Mouse (Mus musculus) heart, adult 18-20 months (tissue): ENCODE measurements at regions not wholly inside any gene's neighbourhood (a gene's known extent, or its start where the extent isn't known, plus 50 kb on each side); places are given as distances from the start of the nearest gene placed in this dataset.

Source experiments
- DNase-seq, 2 experiments: peaks; one replicate each; pipeline ENCODE4 v3.0.0; 2021 to 2022; ENCODE audit warnings: mixed read lengths in 1 of 2

DNA sequence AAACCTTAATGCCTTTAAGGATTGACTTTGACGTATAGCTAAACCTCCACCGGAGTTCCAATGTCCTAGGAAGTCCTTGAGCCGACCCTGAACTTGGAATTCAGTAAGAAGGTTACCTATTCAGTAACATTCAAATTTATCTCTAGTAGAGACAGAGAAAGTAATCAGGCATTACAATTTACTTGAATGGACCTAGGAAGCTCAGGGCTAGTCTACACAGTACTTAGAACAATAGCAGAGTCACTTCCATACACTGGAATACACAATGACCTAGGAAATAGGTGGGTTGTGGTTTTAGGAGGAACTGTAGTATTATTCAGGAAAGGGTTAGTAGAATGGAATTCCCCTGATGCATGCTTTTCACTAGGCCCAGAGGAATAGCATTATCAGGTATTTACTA is 179.2 kb upstream of the Tas2r134 start:
- DNase-seq, result no peak

DNA sequence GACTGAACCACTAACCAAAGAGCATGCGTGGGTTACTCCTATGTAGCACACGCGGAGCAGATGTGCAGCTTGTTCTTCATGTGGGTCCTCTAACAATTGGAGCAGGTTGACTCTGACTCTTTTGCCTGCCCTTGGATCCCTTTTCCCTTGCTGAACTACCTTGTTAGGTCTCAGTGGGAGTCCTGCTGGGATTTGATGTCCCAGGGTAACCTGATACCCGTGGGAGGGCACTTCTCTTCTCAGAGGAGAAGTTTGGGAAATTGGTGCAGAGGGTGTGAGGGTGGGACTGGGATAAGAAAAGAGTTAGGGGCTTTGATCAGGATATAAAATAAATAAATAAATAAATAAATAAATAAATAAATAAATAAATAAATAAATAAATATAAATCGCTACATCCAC is 179.7 kb upstream of the Tas2r134 start:
- no peak for DNase-seq

DNA sequence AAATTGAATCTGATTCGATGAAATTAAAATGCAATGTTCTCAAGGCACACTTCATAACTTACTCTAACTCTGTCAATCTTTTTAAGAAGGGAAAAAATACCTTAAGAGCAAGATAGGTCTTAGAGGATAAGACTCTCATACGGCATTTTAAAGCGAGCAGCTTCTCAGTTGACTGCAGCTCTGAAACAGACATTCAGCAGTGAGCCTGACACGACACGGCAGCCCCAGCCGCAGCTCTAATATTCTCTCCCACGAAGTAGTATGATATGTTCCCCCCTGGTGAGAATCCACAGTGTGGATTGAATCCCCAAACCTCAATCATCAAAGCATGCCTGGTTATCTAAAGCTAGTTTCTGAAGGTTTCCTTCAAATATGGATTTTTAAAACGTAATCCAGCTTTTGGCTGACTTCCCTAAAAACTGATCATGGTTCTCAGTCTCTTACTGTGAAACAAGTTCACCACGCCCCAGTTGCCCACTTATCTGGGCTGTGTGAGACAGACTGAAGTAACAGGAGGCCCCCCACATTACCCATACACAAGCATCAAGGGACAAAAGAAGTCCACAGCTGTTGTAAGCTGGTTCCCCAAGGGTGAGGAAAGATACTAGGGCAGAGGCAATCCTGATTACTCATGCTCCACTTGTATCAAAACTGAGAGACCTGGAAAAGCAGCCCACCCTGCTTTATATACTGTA is 182.8 kb upstream of the Tas2r134 start:
- no peak for DNase-seq

DNA sequence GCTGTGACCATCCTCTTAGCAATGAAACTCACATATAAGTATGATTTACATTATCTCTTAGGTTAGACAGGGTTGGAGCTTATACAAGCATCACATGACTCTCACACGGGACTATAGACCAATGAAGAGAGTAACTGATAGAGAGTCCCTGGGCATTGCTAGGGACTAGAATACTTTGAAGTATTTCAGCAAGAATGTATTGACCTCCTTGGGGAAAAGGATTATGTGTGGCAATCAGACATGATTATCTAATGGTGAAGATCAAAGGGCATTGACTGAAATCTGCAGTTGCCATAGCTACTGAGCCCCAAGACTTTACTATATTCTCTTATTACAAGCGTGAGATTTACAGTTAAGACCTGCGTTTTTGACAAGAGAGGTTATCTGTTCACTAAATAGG is 183.4 kb upstream of the Tas2r134 start:
- DNase-seq, result no peak

DNA sequence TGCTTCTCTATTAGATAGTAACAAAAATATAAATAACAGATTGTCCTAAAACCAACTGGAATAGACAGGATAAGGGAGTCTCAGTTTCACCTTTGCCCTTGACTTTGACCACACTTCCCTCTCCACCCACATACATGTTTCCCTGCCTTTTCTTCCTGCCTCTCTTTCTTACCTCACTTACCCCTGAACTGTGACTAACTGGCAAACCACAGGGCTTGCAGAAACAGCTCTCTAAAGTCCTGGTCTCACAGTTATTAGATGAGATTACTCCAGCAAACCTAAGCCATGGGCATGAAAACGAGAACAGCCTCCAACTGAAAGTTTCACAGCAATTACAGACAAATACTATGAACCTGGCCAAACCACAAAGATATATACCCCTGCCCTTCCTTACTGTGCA is 188.3 kb upstream of the Tas2r134 start:
- DNase-seq, result no peak

DNA sequence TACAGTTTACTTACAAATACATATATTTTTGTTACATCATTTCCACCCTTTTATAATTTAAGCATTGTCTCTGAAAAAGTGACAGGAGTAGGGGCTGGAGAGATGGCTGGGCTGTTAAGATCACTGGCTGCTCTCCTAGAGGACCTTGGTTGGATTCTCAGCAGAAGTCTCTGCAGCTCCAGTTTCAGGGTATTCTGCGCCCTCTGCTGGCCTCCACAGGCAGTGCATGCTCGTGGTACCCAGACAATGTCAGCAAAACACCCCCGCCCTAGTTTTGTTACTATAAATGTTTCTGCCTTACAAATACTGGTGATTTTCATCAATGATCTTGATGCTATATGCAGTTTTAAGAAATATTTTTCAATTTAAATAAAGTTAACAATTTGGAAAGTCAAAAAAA is 190.7 kb upstream of the Tas2r134 start:
- DNase-seq, result peak in 1 of 2 experiments; percentile 26

DNA sequence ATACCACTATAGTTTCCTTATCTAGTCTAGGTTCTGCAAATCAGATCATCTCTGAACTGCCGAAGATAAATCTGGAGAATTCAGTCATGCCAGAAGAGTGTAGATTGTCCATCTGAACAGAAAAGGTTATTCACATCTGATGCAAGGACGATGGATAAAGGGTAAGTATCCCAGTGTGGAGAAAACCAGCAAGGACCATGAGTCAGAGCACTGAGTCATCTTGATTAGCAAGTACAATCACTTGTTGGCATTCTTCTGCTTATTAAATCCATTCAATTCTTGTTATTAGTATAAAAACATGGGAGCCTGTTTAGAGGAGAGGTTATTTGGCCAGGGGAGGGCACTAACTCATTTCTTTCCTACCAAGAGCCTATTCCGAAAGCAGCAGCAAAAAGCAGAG is 195.7 kb upstream of the Tas2r134 start:
- no peak for DNase-seq

DNA sequence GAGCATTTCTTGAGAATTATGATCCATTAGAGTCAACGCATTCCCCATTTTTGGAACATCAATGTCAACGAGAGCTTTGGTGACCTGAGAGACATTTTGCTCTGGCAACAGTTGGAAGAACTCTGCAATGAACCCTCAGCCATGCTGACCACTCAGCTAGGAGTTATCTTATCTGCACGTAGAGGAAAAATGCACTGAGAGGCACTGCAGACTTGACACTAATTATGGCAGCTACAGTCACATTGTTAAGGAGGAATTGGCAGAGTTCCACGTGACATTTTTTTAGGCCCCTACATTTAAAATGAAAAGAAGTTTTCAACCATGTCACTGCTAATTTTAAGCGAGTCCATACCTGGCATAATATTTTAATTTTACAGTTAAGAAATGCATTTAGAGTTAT is 197.6 kb upstream of the Tas2r134 start:
- peak; percentile 30 to 58 for DNase-seq

DNA sequence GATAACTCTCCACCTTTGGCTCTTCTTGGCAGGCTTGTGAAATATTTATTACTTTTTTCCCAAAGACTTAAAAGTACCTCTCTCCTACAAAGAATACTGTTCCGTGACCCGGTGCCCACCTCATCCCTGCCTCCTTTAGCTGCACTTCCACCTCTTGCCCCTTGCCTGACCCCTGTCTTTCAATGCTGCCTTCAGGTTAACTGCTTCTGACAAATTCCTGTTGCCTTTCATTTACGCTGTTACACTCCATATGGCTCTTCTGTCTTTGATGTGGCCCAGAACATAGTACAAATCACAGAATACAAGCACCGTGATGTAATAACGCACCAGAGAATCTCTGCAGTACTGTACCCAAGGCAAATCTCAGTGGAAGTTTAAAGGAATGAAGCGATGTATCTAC is 204.9 kb upstream of the Tas2r134 start:
- no peak for DNase-seq

DNA sequence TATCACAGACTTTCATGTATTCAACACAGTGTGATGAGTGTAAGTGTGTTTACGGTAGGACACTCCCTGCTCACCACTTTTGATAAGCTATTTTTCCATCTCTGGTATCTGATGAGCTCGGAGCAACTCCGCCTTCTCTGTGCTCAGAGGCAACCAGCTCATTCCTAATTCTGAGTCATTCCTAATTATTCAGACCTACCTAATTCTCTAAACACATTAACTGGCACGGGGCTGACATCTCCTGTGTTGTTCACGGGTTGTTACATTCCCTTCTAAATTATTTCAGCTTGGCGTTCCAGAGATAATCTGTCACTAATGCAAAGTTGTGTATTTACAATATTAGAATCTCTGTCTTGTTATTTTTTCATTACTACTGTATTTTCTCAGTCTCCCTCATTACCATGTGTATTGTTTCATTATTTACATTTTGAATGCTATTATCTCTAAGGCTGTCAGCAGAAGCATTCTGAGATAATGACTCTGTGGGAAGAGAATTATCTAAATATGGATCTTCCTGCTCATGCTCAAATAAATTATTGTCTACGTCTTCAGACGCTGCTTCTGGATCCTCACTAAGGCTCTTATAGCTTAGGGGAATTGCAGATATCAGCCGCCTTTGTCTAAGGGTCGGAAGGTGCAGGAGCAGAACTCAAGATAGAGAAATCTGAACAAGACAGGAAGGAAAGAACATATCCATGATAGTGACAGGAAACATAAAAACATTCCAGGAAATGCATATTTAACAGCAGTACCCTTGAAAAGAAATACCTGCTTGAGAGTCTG is 209.2 kb upstream of the Tas2r134 start:
- no peak for DNase-seq

DNA sequence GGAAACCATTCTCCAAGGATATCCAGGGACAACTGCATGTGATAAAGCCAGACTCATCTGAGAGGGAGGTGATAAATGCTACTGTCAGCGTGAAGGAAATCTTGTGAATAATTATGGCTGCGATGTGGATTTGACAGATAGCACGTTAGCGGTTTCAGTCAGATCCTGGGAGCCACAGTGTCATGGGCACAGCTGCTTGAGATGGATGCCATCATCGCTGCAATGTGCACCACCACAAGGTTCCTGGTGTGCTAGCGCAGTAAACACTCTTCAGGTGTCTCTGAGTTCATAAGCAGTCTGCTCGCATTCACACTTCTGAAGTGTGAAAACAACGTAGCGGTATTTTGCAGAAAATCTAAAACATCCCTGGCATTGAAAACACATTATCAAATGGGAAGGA is 238.9 kb upstream of the Tas2r134 start:
- no peak for DNase-seq

DNA sequence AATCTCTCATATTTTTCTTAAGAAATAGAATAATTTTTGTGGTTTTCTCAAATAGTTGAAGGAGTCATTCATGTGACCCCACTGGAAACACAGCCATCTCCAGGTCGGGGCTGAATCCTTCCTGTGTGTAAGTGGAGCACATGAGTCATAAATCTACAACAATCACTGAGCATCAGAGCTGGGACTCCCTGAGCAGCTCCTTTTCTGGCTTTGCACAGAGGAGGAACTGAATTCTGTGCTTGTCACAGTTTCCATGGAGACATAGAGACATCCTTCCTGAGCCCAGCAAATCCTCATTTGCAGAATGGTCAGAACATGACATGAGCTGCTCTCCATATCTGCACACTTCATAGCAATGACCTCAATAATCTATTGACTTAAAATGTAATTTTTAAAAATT is 238.2 kb upstream of the Rnd3 start:
- no peak for DNase-seq

DNA sequence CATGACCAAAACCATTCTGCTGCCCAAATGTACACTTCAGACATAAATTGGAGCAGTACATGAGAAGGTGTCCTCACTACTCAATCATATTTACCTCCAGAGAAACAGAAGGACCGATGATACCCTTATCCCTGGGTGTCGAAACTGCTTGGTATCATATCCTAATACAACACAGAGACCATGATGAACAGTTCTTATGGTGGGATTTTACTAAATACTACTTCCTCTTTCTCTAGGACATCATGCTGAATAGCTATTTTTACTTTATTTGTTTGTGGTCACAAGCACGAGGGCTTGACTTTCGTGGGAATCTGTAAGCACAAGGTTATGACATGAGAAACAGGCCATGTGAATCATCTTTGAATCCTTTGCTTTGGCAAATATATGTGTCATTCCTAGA is 227.7 kb upstream of the Rnd3 start:
- DNase-seq, result no peak

DNA sequence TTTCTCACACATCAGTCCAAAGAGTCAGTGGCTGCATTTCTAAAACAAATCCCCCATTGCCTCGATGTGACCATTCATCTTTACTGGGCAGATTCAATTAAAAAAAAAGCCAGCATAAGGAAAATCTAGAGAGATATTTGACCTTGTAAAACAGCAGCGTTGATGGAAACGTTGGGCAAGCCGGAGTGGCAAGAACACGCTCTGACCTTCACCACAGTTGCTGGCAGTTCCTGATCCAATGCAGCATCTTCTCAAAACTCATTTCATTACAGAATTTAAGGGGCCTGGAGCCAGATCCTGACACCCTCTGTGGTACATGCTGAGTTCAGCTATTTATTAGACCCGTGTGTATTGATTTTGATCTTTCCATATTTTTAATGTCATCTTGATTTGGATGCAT is 225.7 kb upstream of the Rnd3 start:
- DNase-seq, result no peak

DNA sequence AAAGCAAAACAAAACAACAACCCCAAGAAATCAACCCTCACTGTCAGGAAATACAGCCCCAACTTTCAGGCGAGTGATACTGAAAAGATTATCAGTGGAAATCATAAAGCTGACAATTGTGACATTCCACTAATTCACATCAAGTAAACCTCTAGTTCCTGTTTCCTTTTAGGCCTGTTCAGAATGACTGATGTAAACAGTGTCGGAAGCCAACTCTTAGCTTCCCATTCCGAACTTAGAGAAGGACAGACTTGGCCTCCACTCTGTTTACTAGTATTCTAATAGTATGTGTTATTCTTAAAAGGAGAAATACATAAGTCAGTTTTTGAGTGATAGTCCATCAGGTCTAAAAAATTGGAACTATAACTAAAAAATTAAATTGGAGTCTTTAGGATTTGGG is 223.9 kb upstream of the Rnd3 start:
- DNase-seq, result no peak

DNA sequence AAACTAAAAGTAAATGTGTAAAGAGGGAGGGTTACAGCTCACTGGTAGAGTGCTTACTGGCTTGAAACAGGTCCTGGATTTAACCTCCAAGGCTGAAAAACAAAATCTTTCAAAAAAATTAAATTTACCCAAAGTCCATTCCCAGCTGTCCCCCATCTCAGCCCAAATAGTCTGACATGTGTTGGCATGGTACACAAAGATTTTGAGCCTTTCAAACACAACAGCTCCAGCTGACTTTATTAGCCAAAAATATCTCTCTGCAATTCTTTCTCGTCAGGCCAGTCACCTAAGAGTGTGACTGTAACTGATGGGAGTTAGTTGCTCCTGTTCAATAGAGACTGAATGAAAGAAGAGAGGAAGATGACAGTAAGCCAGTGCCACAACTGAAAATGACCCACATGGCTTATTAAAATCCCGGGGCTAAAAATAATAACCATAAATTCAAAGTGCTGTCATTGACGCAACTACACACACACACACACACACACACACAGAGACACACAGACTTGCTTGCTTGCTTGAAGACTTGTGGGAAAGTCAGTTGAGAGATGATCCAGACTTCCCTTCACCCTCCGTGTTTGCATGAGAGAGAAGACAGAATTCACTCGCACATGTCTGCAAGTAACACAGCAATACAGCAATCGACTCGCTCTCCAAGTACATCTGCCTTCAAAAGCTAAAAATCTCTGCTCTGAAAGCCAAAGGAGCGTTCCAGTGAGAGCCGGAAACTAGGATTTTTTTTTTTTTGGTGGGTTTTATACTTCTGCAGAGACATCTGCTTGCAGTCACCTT is 214.1 kb upstream of the Rnd3 start:
- peak; percentile 18 to 22 for DNase-seq

DNA sequence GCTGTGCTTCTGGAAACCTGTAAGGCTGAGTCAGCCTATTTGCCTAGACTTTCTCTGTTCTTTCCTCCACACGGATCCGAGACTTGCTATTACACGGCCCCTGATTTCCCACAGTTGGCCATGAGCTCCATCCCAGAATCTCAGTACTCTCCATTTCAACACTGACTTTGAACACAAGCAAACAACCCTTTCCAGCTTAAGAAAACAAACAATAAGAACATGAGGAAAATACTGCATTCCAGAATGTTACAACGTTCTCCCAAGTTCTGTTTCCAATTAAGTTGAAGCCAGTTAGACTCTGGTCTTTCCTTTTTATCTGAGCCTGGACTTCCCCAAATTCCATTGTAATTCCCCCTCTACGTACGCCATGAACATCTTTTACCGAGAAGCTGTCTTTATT is 206.4 kb upstream of the Rnd3 start:
- peak in 1 of 2 experiments; percentile 19 for DNase-seq

DNA sequence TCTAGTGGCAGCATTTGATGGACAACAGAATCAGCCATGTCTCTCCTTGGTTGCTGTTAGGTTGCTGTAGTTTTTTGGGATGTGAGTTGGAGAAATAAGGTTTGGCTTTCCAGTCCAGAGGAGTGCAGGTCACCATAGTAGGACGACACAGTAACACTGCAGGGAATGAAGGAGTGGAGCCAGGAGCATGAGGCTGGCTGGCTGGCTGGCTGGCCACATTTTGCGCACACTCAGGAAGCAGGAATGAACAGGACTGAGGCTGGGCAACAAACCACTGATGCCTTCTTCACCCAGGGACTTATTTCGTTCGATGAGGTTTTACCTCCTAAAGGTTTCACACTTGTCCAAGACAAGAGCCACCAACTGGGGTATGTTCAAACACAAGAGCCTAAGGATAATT is 205.9 kb upstream of the Rnd3 start:
- DNase-seq, result no peak

DNA sequence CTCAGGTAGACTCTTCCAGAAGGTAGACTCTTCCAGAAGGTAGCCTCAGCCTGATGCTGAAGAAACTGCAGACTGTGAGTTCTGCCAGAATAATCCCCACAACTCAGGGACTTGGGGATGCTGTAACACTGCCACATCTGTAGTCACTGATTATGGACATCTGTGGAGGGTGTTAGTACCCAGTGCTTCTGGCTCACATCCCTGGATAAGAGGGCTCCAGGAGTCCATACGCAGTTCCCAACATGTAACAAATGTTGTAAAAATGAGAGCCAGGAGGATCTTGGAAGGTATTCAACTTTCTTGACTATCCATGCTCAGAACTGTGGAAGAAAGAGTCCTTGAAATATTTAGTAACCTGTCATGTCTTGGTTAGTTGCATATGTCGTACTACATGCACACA is 200.7 kb upstream of the Rnd3 start:
- DNase-seq, result peak; percentile 19 to 42

DNA sequence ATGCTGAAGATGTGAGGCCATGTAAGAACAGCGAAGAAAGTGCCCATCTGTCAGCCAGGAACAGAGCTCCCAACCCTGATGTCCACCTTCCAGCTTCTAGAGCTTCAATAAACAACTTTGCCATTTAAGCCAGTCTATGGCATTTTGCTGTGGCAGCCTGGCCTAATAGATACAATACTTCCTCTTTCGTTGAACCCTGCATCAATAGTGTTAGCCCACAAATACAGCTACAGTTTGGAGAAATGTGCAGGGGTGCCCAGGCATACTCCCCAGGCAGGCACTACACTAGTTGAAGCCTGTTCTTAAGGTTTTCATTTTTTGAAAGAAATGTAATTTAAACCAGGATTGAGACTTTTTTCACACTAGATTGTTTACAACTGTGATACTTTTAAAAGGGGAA is 199.9 kb upstream of the Rnd3 start:
- DNase-seq, result no peak

DNA sequence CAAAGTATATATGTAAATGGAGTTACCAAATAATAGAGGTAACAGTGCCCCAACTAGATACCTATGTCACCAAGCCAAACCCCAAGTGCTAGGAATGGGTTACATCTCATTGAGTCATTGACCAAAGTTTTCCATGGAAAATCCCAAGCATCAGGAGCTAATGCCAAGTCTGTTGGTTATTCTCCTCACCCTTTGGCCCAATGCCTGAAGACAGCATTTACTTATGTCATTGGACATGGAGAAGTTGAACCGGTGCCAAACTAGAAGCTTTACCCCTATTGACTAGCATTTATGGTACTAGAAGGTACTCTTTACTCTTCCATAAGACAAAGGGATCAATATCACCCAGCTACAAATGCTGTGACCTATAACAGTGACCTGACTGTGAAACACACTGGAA is 198.2 kb upstream of the Rnd3 start:
- no peak for DNase-seq

DNA sequence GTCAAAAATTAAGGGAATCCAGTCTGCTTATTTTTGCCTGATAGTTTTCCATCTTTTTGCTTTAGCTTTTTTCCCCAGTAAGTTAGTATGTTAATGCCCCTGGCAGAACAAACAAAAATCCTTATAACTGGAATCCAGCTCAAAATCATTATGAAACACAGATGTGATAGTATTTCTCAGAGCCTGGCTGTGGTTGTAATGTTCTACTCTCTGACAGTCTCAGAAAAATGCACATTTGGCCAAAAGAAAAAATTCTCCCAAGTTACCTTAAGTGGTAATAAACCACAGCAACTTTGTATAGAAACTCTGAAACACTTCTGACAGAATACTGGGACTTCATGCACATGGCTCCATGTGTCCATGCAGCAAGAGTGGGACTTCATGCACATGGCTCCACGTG is 193.5 kb upstream of the Rnd3 start:
- DNase-seq, result no peak

DNA sequence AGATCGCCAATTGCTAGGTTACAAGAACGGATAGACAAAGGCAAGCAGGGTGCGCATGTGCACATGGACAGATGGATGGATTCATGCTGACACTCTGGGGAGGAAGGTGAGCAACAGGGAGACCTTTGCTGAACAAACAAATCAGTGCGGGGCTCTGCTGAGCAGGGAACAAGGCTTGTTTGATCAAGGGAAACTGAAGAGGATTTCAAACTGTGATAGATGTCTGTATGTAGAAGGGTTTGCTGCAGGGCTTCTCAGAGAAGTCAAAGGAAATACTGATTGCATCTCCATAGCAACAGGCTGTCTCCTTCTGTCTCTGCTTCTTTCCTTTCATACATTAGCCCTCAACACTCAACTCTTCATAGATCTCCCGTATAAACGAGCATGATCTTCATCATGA is 185.5 kb upstream of the Rnd3 start:
- no peak for DNase-seq
